Mouse (Mus musculus) ES-Bruce4 (cell line): ENCODE data around the gene Tmsb15b2.
"Not testable (repeated sequence)": the region's sequence is repeated elsewhere in the genome, so short reads cannot be mapped to it uniquely, and the experiment has no call there.

Experiments
- CTCF ChIP-seq: IDR thresholded peaks from one replicate; pipeline ENCODE4 v1.8.1; 2011; ENCODE audit warnings: low read depth, low read length
- EP300 ChIP-seq: IDR thresholded peaks from 2 replicates; pipeline ENCODE4 v1.6.1; 2011; ENCODE audit warnings: low read depth, low read length; ENCODE audit not compliant: insufficient read depth
- POLR2A ChIP-seq: IDR thresholded peaks from one replicate; pipeline ENCODE4 v1.8.1; 2011; ENCODE audit warnings: low read length; ENCODE audit not compliant: insufficient read depth

- not testable (repeated sequence) for TF ChIP-seq CTCF, EP300, POLR2A
Measured at GRCm38 (mm10) chrX:136957583-136958279, 17.6 kb downstream of the Tmsb15b2 start.
